Mouse (Mus musculus) lung, postnatal 0 days (tissue): Measurements from ENCODE around the gene Echdc1.

Experiments
- CTCF ChIP-seq: IDR thresholded peaks from 2 replicates; pipeline ENCODE4 v1.5.1; 2016; ENCODE audit warnings: antibody characterized with exemption, mild to moderate bottlenecking
- EP300 ChIP-seq: IDR thresholded peaks from 2 replicates; pipeline ENCODE4 v1.6.1; 2016; ENCODE audit warnings: antibody characterized with exemption, mild to moderate bottlenecking, control low read depth

- TF ChIP-seq CTCF: no peak
- no peak for TF ChIP-seq EP300
Observed at GRCm38 (mm10) chr10:29352575-29352974, 39.6 kb downstream of the Echdc1 start.
